Mouse (Mus musculus): ENCODE data around the gene Traf3ip1.
A peak's percentile ranks its signal among the peaks of the same experiment; 100 is the strongest.

Traf3ip1 gene

GRCm38 (mm10) chr1:91494457-91495140 is at the start of gene Traf3ip1:
TSS of gene Traf3ip1 (plus strand) at chr1:91494647.
- DNase-seq (ENCODE audit: low spot score in 2 of 2) = peak; percentile 84 to 88

GRCm38 (mm10) chr1:91444841-91445830 is 49.3 kb upstream of the Traf3ip1 start:
- DNase-seq (ENCODE audit: low spot score in 2 of 2) = no peak

GRCm38 (mm10) chr1:91446060-91446459 is 48.4 kb upstream of the Traf3ip1 start:
- no peak for DNase-seq (ENCODE audit: low spot score in 2 of 2)

- DNase-seq (ENCODE audit: low spot score in 2 of 2) = no peak
Measured at GRCm38 (mm10) chr1:91446511-91446910, 47.9 kb upstream of the Traf3ip1 start.

- DNase-seq (ENCODE audit: low spot score in 2 of 2) = no peak
Measured at GRCm38 (mm10) chr1:91448688-91449087, 45.8 kb upstream of the Traf3ip1 start.

GRCm38 (mm10) chr1:91450851-91451250 is 43.6 kb upstream of the Traf3ip1 start:
- DNase-seq (ENCODE audit: low spot score in 2 of 2) = no peak

- DNase-seq (ENCODE audit: low spot score in 2 of 2) = no peak
Measured at GRCm38 (mm10) chr1:91451547-91452084, 42.8 kb upstream of the Traf3ip1 start.

GRCm38 (mm10) chr1:91453932-91454331 is 40.5 kb upstream of the Traf3ip1 start:
- no peak for DNase-seq (ENCODE audit: low spot score in 2 of 2)

GRCm38 (mm10) chr1:91454366-91454765 is 40.1 kb upstream of the Traf3ip1 start:
- no peak for DNase-seq (ENCODE audit: low spot score in 2 of 2)

- DNase-seq (ENCODE audit: low spot score in 2 of 2) = no peak
Measured at GRCm38 (mm10) chr1:91454927-91455326, 39.5 kb upstream of the Traf3ip1 start.

- DNase-seq (ENCODE audit: low spot score in 2 of 2) = no peak
Measured at GRCm38 (mm10) chr1:91455661-91456161, 38.7 kb upstream of the Traf3ip1 start.

GRCm38 (mm10) chr1:91456301-91456801 is 38.1 kb upstream of the Traf3ip1 start:
- DNase-seq (ENCODE audit: low spot score in 2 of 2) = peak in 1 of 2 experiments; percentile 45

GRCm38 (mm10) chr1:91457116-91457515 is 37.3 kb upstream of the Traf3ip1 start:
- DNase-seq (ENCODE audit: low spot score in 2 of 2) = no peak

GRCm38 (mm10) chr1:91457698-91458097 is 36.7 kb upstream of the Traf3ip1 start:
- peak in 1 of 2 experiments; percentile 60 for DNase-seq (ENCODE audit: low spot score in 2 of 2)

- DNase-seq (ENCODE audit: low spot score in 2 of 2) = peak; percentile 50 to 84
Measured at GRCm38 (mm10) chr1:91458223-91458861, 36.1 kb upstream of the Traf3ip1 start.

GRCm38 (mm10) chr1:91459059-91459809 is 35.2 kb upstream of the Traf3ip1 start, which contains the start of gene Per2:
TSS of gene Per2 (minus strand) at chr1:91459324.
- peak; percentile 99 to 100 for DNase-seq (ENCODE audit: low spot score in 2 of 2)

- no peak for DNase-seq (ENCODE audit: low spot score in 2 of 2)
Measured at GRCm38 (mm10) chr1:91460069-91460468, 34.4 kb upstream of the Traf3ip1 start.

GRCm38 (mm10) chr1:91460564-91460963 is 33.9 kb upstream of the Traf3ip1 start:
- no peak for DNase-seq (ENCODE audit: low spot score in 2 of 2)

- no peak for DNase-seq (ENCODE audit: low spot score in 2 of 2)
Measured at GRCm38 (mm10) chr1:91463336-91463995, 31.0 kb upstream of the Traf3ip1 start.

- DNase-seq (ENCODE audit: low spot score in 2 of 2) = no peak
Measured at GRCm38 (mm10) chr1:91464436-91464835, 30.0 kb upstream of the Traf3ip1 start.

All from frontal cortex, postnatal 10 days (tissue).